Mouse (Mus musculus) ES-CJ7 (cell line): ENCODE data around the gene Sf3b4.
"Not testable (repeated sequence)": the region's sequence is repeated elsewhere in the genome, so short reads cannot be mapped to it uniquely, and the experiment has no call there.

Experiments used
- DNase-seq: peaks from one replicate; pipeline ENCODE4 v3.0.0; 2011; ENCODE audit warnings: low read depth, low spot score

The Sf3b4 gene

GRCm38 (mm10) chr3:96173185-96173584 lies 1.1 kb downstream of the Sf3b4 start:
- DNase-seq, result no peak

DNA sequence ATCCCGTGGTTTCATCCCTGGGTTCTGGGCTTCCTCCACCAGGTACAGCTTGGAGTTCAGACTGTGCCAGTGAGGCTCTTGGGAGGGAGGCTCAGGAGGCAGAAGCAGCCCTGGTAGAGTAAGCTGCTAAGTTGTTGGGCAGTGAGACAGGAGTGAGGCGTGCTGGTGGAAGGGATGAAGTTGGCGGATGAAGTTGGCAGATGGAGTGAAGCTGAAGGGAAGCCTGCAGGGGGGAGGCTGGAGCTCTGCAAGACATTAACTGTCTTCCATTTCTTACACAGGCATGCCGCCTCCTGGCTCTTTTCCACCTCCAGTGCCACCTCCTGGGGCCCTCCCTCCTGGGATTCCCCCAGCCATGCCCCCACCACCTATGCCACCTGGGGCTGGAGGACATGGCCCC lies 1.9 kb downstream of the Sf3b4 start:
- DNase-seq, result not testable (repeated sequence)

GRCm38 (mm10) chr3:96175251-96175650 lies 3.1 kb downstream of the Sf3b4 start:
- DNase-seq, result peak; percentile 66

- no peak for DNase-seq
Observed at GRCm38 (mm10) chr3:96178427-96178826, 6.3 kb downstream of the Sf3b4 start.

DNA sequence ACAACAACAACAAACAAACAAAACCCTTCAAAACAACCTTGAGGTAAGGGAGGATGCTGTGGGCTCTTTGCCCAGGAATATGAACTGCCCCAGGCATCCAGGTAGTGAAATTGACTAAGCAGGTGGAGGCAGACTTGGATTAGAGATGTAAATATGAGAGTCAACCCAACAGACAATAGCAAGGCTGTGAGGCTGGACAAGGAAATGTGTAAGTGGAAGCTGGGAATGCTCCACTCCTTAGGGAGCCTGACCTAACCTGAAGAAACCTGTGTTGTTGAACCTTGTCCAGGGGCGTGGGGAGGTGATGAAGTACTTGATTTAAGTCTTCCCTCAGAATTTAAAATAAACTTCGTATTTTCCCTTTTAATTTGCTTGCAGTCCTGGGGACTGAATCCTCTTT lies 6.8 kb downstream of the Sf3b4 start:
- no peak for DNase-seq

- DNase-seq, result no peak
Observed at GRCm38 (mm10) chr3:96179531-96179930, 7.4 kb downstream of the Sf3b4 start.

DNA sequence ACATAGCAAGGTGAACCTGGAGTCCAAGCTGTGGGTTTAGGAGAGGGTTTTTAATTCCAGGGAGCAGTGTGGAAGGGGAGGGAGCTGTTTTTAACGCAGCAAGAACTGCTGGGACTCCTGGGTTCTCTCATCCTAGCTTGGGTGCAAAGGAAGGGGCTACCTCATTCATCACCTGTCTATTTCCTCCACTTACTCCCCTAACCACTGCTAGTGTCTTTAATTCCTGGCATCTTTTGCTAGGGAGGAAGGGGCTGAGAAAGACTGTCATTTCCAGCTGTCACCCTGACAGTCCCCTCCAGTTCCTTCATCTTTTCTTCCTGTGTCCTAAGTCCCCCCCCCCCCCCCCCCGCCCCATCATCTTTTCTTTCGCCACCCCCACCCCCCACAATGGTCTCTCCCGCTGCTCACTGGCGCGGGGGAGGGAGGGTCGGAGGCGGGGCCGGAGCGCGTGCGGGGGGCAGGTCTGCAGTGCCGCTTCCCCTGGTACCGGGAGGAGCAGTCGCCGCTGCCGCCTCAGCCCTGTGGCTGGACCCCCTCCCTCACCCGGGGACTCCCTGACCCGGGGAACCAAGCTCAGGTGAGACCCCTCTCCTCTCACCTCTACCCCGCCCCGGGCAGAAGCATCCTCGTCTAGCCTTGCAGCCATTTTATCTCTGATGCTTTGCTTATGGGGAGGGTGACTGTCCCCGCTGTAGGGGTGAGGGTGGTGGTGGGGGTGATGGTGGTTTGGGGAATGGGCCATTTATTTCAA lies 8.8 kb downstream of the Sf3b4 start, which contains the start of gene Sv2a:
Sv2a (plus strand) TSS at position 425 of the 751 bp plus-strand sequence.
- no peak for DNase-seq

- DNase-seq, result no peak
Observed at GRCm38 (mm10) chr3:96181510-96182381, 9.6 kb downstream of the Sf3b4 start.

- DNase-seq, result no peak
Observed at GRCm38 (mm10) chr3:96182382-96182776, 10.2 kb downstream of the Sf3b4 start.

- DNase-seq, result no peak
Observed at GRCm38 (mm10) chr3:96192977-96193376, 20.8 kb downstream of the Sf3b4 start.

GRCm38 (mm10) chr3:96194966-96195365 lies 22.8 kb downstream of the Sf3b4 start:
- DNase-seq, result no peak

- DNase-seq, result no peak
Observed at GRCm38 (mm10) chr3:96195616-96196313, 23.6 kb downstream of the Sf3b4 start.

- DNase-seq, result peak; percentile 25
Observed at GRCm38 (mm10) chr3:96196437-96197128, 24.5 kb downstream of the Sf3b4 start.

- peak; percentile 92 for DNase-seq
Observed at GRCm38 (mm10) chr3:96197129-96197749, 25.1 kb downstream of the Sf3b4 start.

GRCm38 (mm10) chr3:96198181-96198580 lies 26.0 kb downstream of the Sf3b4 start:
- DNase-seq, result peak; percentile 57

DNA sequence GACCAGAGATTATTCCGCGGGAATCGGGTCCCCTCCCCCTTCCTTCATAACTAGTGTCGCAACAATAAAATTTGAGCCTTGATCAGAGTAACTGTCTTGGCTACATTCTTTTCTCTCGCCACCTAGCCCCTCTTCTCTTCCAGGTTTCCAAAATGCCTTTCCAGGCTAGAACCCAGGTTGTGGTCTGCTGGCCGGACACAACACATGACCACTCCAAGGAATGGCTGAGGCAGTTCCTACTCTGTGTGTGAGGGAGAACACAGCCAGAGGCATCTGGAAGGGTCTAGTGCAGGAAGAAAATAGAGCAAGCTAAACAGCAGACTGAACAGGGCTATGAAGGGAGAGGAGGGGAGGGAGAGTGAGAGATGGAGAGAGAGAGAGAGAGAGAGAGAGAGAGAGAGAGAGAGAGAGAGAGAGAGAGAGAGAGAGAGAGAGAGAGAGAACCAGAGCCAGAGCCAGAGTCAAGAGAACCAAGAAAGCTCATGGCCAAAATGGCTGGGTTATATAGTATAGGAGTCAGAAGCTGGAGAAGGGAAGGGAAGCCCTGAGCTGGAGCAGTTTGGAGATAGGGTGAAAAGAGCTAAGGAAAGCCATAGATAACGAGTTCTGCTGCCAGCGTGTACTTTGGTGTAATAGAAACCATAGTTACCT lies 26.6 kb downstream of the Sf3b4 start:
- not testable (repeated sequence) for DNase-seq

- no peak for DNase-seq
Observed at GRCm38 (mm10) chr3:96199731-96200130, 27.6 kb downstream of the Sf3b4 start.

DNA sequence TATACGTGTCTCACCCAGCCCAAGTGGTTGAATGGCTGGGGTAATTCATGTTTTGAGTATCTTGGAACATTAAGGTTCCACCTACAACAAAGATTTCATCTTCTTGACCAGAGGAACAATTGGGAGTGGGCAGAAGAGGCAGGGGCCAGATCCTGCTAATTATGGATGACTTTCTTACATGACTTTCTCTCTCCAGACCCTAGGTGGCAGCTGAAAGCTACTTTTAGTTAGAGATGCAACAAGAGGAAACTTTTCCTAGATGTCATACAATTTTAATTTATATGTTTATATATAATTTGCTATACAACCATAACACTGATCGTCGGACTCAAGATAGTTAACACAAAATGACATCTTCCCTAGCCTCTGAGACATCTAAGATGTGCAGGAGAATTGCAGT lies 35.7 kb downstream of the Sf3b4 start:
- DNase-seq, result no peak

- DNase-seq, result peak; percentile 45
Observed at GRCm38 (mm10) chr3:96209242-96209641, 37.1 kb downstream of the Sf3b4 start.

DNA sequence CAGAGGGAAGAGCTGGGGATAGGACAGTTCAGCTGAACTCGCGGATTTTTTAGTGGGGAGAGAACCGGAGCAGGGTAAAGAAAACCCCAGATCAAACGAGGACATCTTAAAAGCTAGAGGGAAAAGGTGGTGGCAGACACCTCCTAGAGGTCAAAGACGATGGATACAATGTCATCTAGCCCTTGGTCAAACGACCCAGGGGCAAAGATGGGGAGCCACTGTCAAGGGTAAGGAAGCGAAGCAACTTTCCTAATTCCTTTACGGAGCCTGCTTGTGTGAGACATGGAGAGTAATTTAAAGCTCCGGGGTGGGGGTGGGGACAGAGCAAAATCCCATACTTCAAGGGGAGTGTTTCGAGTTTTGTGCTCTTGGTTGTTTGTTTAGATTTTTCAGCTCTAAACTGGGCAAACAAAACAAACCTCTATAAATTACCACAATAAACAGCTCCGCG lies 47.1 kb downstream of the Sf3b4 start:
- peak; percentile 74 for DNase-seq
